Mouse (Mus musculus) CD4-positive naive resting alpha-beta T cell, adult 76 days (primary cell): ENCODE measurements around the gene Rab3c. TPM values are rescaled to one million over a fixed set of nuclear protein-coding genes. Genes with fewer than 3 reads are reported as not detected.

Experiments used
- total RNA-seq: library from RNA; stranded (reverse); gene quantifications from one replicate; pipeline ENCODE4 v1.2.4, GENCODE M21; 2023

Rab3c gene
- not detected for total RNA-seq

GRCm38 (mm10) chr13:110280563-110281144, at the start of gene Rab3c:
Gene Rab3c, minus strand, starts transcription at chr13:110280996.

Other genes with a start within 250 kb of the Rab3c start
- 2.3 TPM for gene Gapt, start 76.2 kb upstream of the Rab3c start, total RNA-seq
- gene Plk2, start 114.0 kb upstream of the Rab3c start, total RNA-seq, result 54.2 TPM